Mouse (Mus musculus): ENCODE measurements around the gene Cox17. TPM values are rescaled to one million over a fixed set of nuclear protein-coding genes. Genes with fewer than 3 reads are reported as not detected.

The Cox17 gene
- polyA plus RNA-seq, 1 experiment from 2014 or later, result 305 TPM

GRCm38 (mm10) chr16:38307651-38308050 is 39.1 kb upstream of the Cox17 start:
- 26% methylated on average over 7 of the region's 7 CpGs for WGBS
- Histone ChIP-seq H3K4me3 (replicated peaks; ENCODE audit: low read depth, low read length) (no peak overlapping the region), H3K36me3 (ENCODE audit: insufficient read depth, low read length) (no peaks in the 10 kb centered on the region), H3K27me3 (ENCODE audit: insufficient read depth, low read length) (no peaks in the 10 kb centered on the region), H3K4me1 (replicated peaks; ENCODE audit: insufficient read depth, low read length) (0 out of 2 replicates have a peak, but pooled peaks cover 4% of the 10 kb centered on the region), H3K4me2 (ENCODE audit: low read length) (no peak overlapping the region), H3K9ac (ENCODE audit: low read depth, low read length) (no peak overlapping the region), H3K27ac (no peak overlapping the region), H3K9me3 (replicated peaks; ENCODE audit: low read length) (no peaks in the 10 kb centered on the region)
- no peak for ATAC-seq (replicated peaks; ENCODE audit: low FRiP score, low read depth)
- no peak for DNase-seq (ENCODE audit: low spot score)
- no peak for TF ChIP-seq CTCF (IDR thresholded peaks at IDR 0.05; ENCODE audit: low read depth)

GRCm38 (mm10) chr16:38308195-38308594 is 38.6 kb upstream of the Cox17 start:
- no peak for DNase-seq (ENCODE audit: low spot score)
- Histone ChIP-seq H3K9ac (ENCODE audit: low read depth, low read length) (no peak overlapping the region), H3K4me1 (replicated peaks; ENCODE audit: insufficient read depth, low read length) (0 out of 2 replicates have a peak, but pooled peaks cover 4% of the 10 kb centered on the region), H3K4me3 (replicated peaks; ENCODE audit: low read depth, low read length) (no peak overlapping the region), H3K27ac (no peak overlapping the region), H3K9me3 (replicated peaks; ENCODE audit: low read length) (no peaks in the 10 kb centered on the region), H3K4me2 (ENCODE audit: low read length) (no peak overlapping the region), H3K27me3 (ENCODE audit: insufficient read depth, low read length) (no peaks in the 10 kb centered on the region), H3K36me3 (ENCODE audit: insufficient read depth, low read length) (no peaks in the 10 kb centered on the region)
- no peak for TF ChIP-seq CTCF (IDR thresholded peaks at IDR 0.05; ENCODE audit: low read depth)
- 86% methylated on average over 11 of the region's 11 CpGs for WGBS
- ATAC-seq (replicated peaks; ENCODE audit: low FRiP score, low read depth), result no peak

GRCm38 (mm10) chr16:38318492-38318891 is 28.3 kb upstream of the Cox17 start:
- no peak for DNase-seq (ENCODE audit: low spot score)
- no peak for ATAC-seq (replicated peaks; ENCODE audit: low FRiP score, low read depth)
- WGBS, result 63% methylated on average over 9 of the region's 9 CpGs
- Histone ChIP-seq H3K4me2 (ENCODE audit: low read length) (no peak overlapping the region), H3K36me3 (ENCODE audit: insufficient read depth, low read length) (no peaks in the 10 kb centered on the region), H3K27me3 (ENCODE audit: insufficient read depth, low read length) (no peaks in the 10 kb centered on the region), H3K4me1 (replicated peaks; ENCODE audit: insufficient read depth, low read length) (no peaks in the 10 kb centered on the region), H3K9ac (ENCODE audit: low read depth, low read length) (no peak overlapping the region), H3K27ac (no peak overlapping the region), H3K9me3 (replicated peaks; ENCODE audit: low read length) (no peaks in the 10 kb centered on the region), H3K4me3 (replicated peaks; ENCODE audit: low read depth, low read length) (no peak overlapping the region)
- no peak for TF ChIP-seq CTCF (IDR thresholded peaks at IDR 0.05; ENCODE audit: low read depth)

- H3K27ac ChIP-seq, result no peak overlapping the region
- H3K36me3 ChIP-seq (ENCODE audit: insufficient read depth, low read length), result no peaks in the 10 kb centered on the region
- H3K27me3 ChIP-seq (ENCODE audit: insufficient read depth, low read length), result no peaks in the 10 kb centered on the region
- WGBS, result 99% methylated on average over 4 of the region's 4 CpGs
- DNase-seq (ENCODE audit: low spot score), result no peak
- H3K4me2 ChIP-seq (ENCODE audit: low read length), result no peak overlapping the region
- H3K9ac ChIP-seq (ENCODE audit: low read depth, low read length), result no peak overlapping the region
- no peak for TF ChIP-seq CTCF (IDR thresholded peaks at IDR 0.05; ENCODE audit: low read depth)
- ATAC-seq (replicated peaks; ENCODE audit: low FRiP score, low read depth), result no peak
- H3K9me3 ChIP-seq (replicated peaks; ENCODE audit: low read length), result no peaks in the 10 kb centered on the region
- H3K4me1 ChIP-seq (replicated peaks; ENCODE audit: insufficient read depth, low read length), result no peaks in the 10 kb centered on the region
- no peak overlapping the region for H3K4me3 ChIP-seq (replicated peaks; ENCODE audit: low read depth, low read length)
These were observed 27.7 kb upstream of the Cox17 start for GRCm38 (mm10) chr16:38319087-38319486.

GRCm38 (mm10) chr16:38321452-38321935 is 25.3 kb upstream of the Cox17 start:
- no peak for ATAC-seq (replicated peaks; ENCODE audit: low FRiP score, low read depth)

GRCm38 (mm10) chr16:38324311-38324710 is 22.5 kb upstream of the Cox17 start:
- WGBS, result 91% methylated on average over 15 of the region's 15 CpGs
- H3K36me3 ChIP-seq (ENCODE audit: insufficient read depth, low read length), result no peaks in the 10 kb centered on the region
- no peak for DNase-seq (ENCODE audit: low spot score)

More at GRCm38 (mm10) chr16:38321452-38321935, 25.3 kb upstream of the Cox17 start:
- peak; percentile 46 for DNase-seq (ENCODE audit: low spot score)
- Histone ChIP-seq H3K4me3 (replicated peaks; ENCODE audit: low read depth, low read length) (no peak overlapping the region), H3K4me1 (replicated peaks; ENCODE audit: insufficient read depth, low read length) (no peaks in the 10 kb centered on the region), H3K4me2 (ENCODE audit: low read length) (no peak overlapping the region), H3K9me3 (replicated peaks; ENCODE audit: low read length) (no peaks in the 10 kb centered on the region), H3K27me3 (ENCODE audit: insufficient read depth, low read length) (no peaks in the 10 kb centered on the region), H3K36me3 (ENCODE audit: insufficient read depth, low read length) (no peaks in the 10 kb centered on the region), H3K27ac (no peak overlapping the region), H3K9ac (ENCODE audit: low read depth, low read length) (no peak overlapping the region)
- 43% methylated on average over 17 of the region's 17 CpGs for WGBS
- peak; percentile 71 for TF ChIP-seq CTCF (IDR thresholded peaks at IDR 0.05; ENCODE audit: low read depth)

More at GRCm38 (mm10) chr16:38324311-38324710, 22.5 kb upstream of the Cox17 start:
- Histone ChIP-seq H3K4me1 (replicated peaks; ENCODE audit: insufficient read depth, low read length) (no peaks in the 10 kb centered on the region), H3K9ac (ENCODE audit: low read depth, low read length) (no peak overlapping the region), H3K4me2 (ENCODE audit: low read length) (no peak overlapping the region), H3K27ac (no peak overlapping the region), H3K4me3 (replicated peaks; ENCODE audit: low read depth, low read length) (no peak overlapping the region), H3K27me3 (ENCODE audit: insufficient read depth, low read length) (no peaks in the 10 kb centered on the region), H3K9me3 (replicated peaks; ENCODE audit: low read length) (no peaks in the 10 kb centered on the region)
- no peak for TF ChIP-seq CTCF (IDR thresholded peaks at IDR 0.05; ENCODE audit: low read depth)
- no peak for ATAC-seq (replicated peaks; ENCODE audit: low FRiP score, low read depth)

Data from kidney, postnatal 0 days (tissue).